Mouse (Mus musculus) MEL (cell line): ENCODE measurements at regions not wholly inside any gene's neighbourhood (a gene's known extent, or its start where the extent isn't known, plus 50 kb on each side); places are given as distances from the start of the nearest gene placed in this dataset.

ENCODE experiments used
- MAFK ChIP-seq: IDR thresholded peaks from 2 replicates; pipeline ENCODE4 v1.6.1; 2011; ENCODE audit warnings: low read depth, mild to moderate bottlenecking, low read length, improper control_type of control experiment, borderline replicate concordance
- MYB ChIP-seq: IDR thresholded peaks from 2 replicates; pipeline ENCODE4 v1.6.1; 2011; ENCODE audit warnings: mild to moderate bottlenecking, low read depth, low read length, improper control_type of control experiment
- NELFE ChIP-seq: IDR thresholded peaks from 2 replicates; pipeline ENCODE4 v1.6.1; 2011; ENCODE audit warnings: low read depth, low read length, improper control_type of control experiment

- TF ChIP-seq MYB = no peak
- TF ChIP-seq NELFE = no peak
- TF ChIP-seq MAFK = no peak
These were observed 193.1 kb downstream of the C1d start for GRCm38 (mm10) chr11:17450360-17451045.
